Mouse (Mus musculus): ENCODE data around the gene Pitpnb. TPM values are rescaled to one million over a fixed set of nuclear protein-coding genes. Genes with fewer than 3 reads are reported as not detected.

The Pitpnb gene
- polyA plus RNA-seq, 1 experiment from 2014 or later = 104 TPM

- Histone ChIP-seq H3K9ac (peak overlapping the region; percentile 13; the same call in 1 of the 2 replicates), H3K4me2 (replicated peaks) (peak overlapping the region; percentile 82), H3K27me3 (no peaks in the 10 kb centered on the region), H3K4me3 (replicated peaks) (peak overlapping the region; percentile 85), H3K9me3 (replicated peaks) (no peaks in the 10 kb centered on the region), H3K36me3 (no peaks in the 10 kb centered on the region; the same call in 1 of the 2 replicates), H3K27ac (replicated peaks) (no peak overlapping the region), H3K4me1 (peaks cover 82% of the 10 kb centered on the region)
- WGBS = 43% methylated on average over 4 of the region's 4 CpGs
- ATAC-seq (ENCODE audit: insufficient number of reproducible peaks, low FRiP score, low TSS enrichment, low read depth) = no peak
Measured at GRCm38 (mm10) chr5:111423616-111424015, 93.1 kb downstream of the Pitpnb start.

GRCm38 (mm10) chr5:111425813-111426212 lies 95.2 kb downstream of the Pitpnb start:
- peak overlapping the region; percentile 85; the same call in 1 of the 2 replicates for H3K4me3 ChIP-seq (replicated peaks)
- no peak overlapping the region for H3K9ac ChIP-seq
- H3K27me3 ChIP-seq = no peaks in the 10 kb centered on the region
- no peak for ATAC-seq (ENCODE audit: insufficient number of reproducible peaks, low FRiP score, low TSS enrichment, low read depth)
- no peak overlapping the region; the same call in 1 of the 2 replicates for H3K27ac ChIP-seq (replicated peaks)
- peaks cover 80% of the 10 kb centered on the region for H3K4me1 ChIP-seq
- peak overlapping the region; percentile 82 for H3K4me2 ChIP-seq (replicated peaks)
- WGBS = 59% methylated on average over 9 of the region's 9 CpGs
- no peaks in the 10 kb centered on the region for H3K9me3 ChIP-seq (replicated peaks)
- H3K36me3 ChIP-seq = no peaks in the 10 kb centered on the region; the same call in 1 of the 2 replicates

GRCm38 (mm10) chr5:111426249-111426648 lies 95.7 kb downstream of the Pitpnb start:
- ATAC-seq (ENCODE audit: insufficient number of reproducible peaks, low FRiP score, low TSS enrichment, low read depth) = no peak
- Histone ChIP-seq H3K36me3 (no peaks in the 10 kb centered on the region; the same call in 1 of the 2 replicates), H3K27ac (replicated peaks) (peak overlapping the region; percentile 72), H3K4me3 (replicated peaks) (peak overlapping the region; percentile 85), H3K4me1 (peaks cover 80% of the 10 kb centered on the region), H3K9ac (peak overlapping the region; percentile 12; the same call in 1 of the 2 replicates), H3K4me2 (replicated peaks) (peak overlapping the region; percentile 82), H3K27me3 (no peaks in the 10 kb centered on the region), H3K9me3 (replicated peaks) (no peaks in the 10 kb centered on the region)
- 20% methylated on average over 5 of the region's 5 CpGs for WGBS

- no peak overlapping the region for H3K4me3 ChIP-seq (replicated peaks)
- no peak overlapping the region for H3K9ac ChIP-seq
- H3K36me3 ChIP-seq = no peaks in the 10 kb centered on the region; the same call in 1 of the 2 replicates
- H3K27me3 ChIP-seq = no peaks in the 10 kb centered on the region
- no peak for ATAC-seq (ENCODE audit: insufficient number of reproducible peaks, low FRiP score, low TSS enrichment, low read depth)
- H3K9me3 ChIP-seq (replicated peaks) = no peaks in the 10 kb centered on the region
- H3K4me1 ChIP-seq = peaks cover 93% of the 10 kb centered on the region
- WGBS = 64% methylated on average over 6 of the region's 6 CpGs
- no peak overlapping the region for H3K4me2 ChIP-seq (replicated peaks)
- H3K27ac ChIP-seq (replicated peaks) = no peak overlapping the region
Measured at GRCm38 (mm10) chr5:111428882-111429281, 98.3 kb downstream of the Pitpnb start.

GRCm38 (mm10) chr5:111429726-111430125 lies 99.2 kb downstream of the Pitpnb start:
- no peak overlapping the region for H3K9ac ChIP-seq
- H3K4me2 ChIP-seq (replicated peaks) = 0 out of 2 replicates have a peak overlapping the region, but pooled peaks have one; percentile 8

GRCm38 (mm10) chr5:111431007-111431730 lies 100.6 kb downstream of the Pitpnb start:
- no peak overlapping the region for H3K4me3 ChIP-seq (replicated peaks)
- no peaks in the 10 kb centered on the region for H3K27me3 ChIP-seq
- H3K9ac ChIP-seq = no peak overlapping the region
- H3K27ac ChIP-seq (replicated peaks) = peak overlapping the region; percentile 44; the same call in 1 of the 2 replicates
- 50% methylated on average over 11 of the region's 11 CpGs for WGBS
- ATAC-seq (ENCODE audit: insufficient number of reproducible peaks, low FRiP score, low TSS enrichment, low read depth) = no peak
- H3K36me3 ChIP-seq = no peaks in the 10 kb centered on the region
- peaks cover 95% of the 10 kb centered on the region for H3K4me1 ChIP-seq
- H3K9me3 ChIP-seq (replicated peaks) = no peaks in the 10 kb centered on the region
- H3K4me2 ChIP-seq (replicated peaks) = 0 out of 2 replicates have a peak overlapping the region, but pooled peaks have one; percentile 1

More at GRCm38 (mm10) chr5:111429726-111430125, 99.2 kb downstream of the Pitpnb start:
- no peaks in the 10 kb centered on the region for H3K27me3 ChIP-seq
- peaks cover 95% of the 10 kb centered on the region for H3K4me1 ChIP-seq
- no peak overlapping the region; the same call in 1 of the 2 replicates for H3K27ac ChIP-seq (replicated peaks)
- no peak for ATAC-seq (ENCODE audit: insufficient number of reproducible peaks, low FRiP score, low TSS enrichment, low read depth)
- no peak overlapping the region for H3K4me3 ChIP-seq (replicated peaks)
- 51% methylated on average over 7 of the region's 7 CpGs for WGBS
- H3K36me3 ChIP-seq = no peaks in the 10 kb centered on the region
- H3K9me3 ChIP-seq (replicated peaks) = no peaks in the 10 kb centered on the region

- Histone ChIP-seq H3K4me3 (replicated peaks) (no peak overlapping the region), H3K36me3 (no peaks in the 10 kb centered on the region), H3K4me1 (peaks cover 89% of the 10 kb centered on the region), H3K27me3 (no peaks in the 10 kb centered on the region), H3K9me3 (replicated peaks) (no peaks in the 10 kb centered on the region), H3K4me2 (replicated peaks) (no peak overlapping the region), H3K27ac (replicated peaks) (no peak overlapping the region), H3K9ac (no peak overlapping the region)
- 29% methylated on average over 5 of the region's 5 CpGs for WGBS
- ATAC-seq (ENCODE audit: insufficient number of reproducible peaks, low FRiP score, low TSS enrichment, low read depth) = no peak
Measured at GRCm38 (mm10) chr5:111432842-111433241, 102.3 kb downstream of the Pitpnb start.

- WGBS = 34% methylated on average over 14 of the region's 16 CpGs
- Histone ChIP-seq H3K4me1 (peaks cover 83% of the 10 kb centered on the region), H3K4me3 (replicated peaks) (no peak overlapping the region), H3K9me3 (replicated peaks) (no peaks in the 10 kb centered on the region), H3K9ac (no peak overlapping the region), H3K27me3 (no peaks in the 10 kb centered on the region), H3K36me3 (no peaks in the 10 kb centered on the region), H3K27ac (replicated peaks) (no peak overlapping the region), H3K4me2 (replicated peaks) (no peak overlapping the region)
- ATAC-seq (ENCODE audit: insufficient number of reproducible peaks, low FRiP score, low TSS enrichment, low read depth) = no peak
Measured at GRCm38 (mm10) chr5:111434342-111434842, 103.8 kb downstream of the Pitpnb start.

- Histone ChIP-seq H3K36me3 (0 out of 2 replicates have a peak, but pooled peaks cover 3% of the 10 kb centered on the region), H3K9me3 (replicated peaks) (no peaks in the 10 kb centered on the region), H3K27ac (replicated peaks) (no peak overlapping the region), H3K4me3 (replicated peaks) (no peak overlapping the region), H3K4me2 (replicated peaks) (no peak overlapping the region), H3K27me3 (no peaks in the 10 kb centered on the region), H3K9ac (no peak overlapping the region), H3K4me1 (peaks cover 68% of the 10 kb centered on the region)
- ATAC-seq (ENCODE audit: insufficient number of reproducible peaks, low FRiP score, low TSS enrichment, low read depth) = no peak
- WGBS = 82% methylated on average over 7 of the region's 7 CpGs
Measured at GRCm38 (mm10) chr5:111436260-111436659, 105.7 kb downstream of the Pitpnb start.

- H3K36me3 ChIP-seq = peaks cover 9% of the 10 kb centered on the region; the same call in 1 of the 2 replicates
- peaks cover 59% of the 10 kb centered on the region for H3K4me1 ChIP-seq
- no peaks in the 10 kb centered on the region for H3K27me3 ChIP-seq
- ATAC-seq (ENCODE audit: insufficient number of reproducible peaks, low FRiP score, low TSS enrichment, low read depth) = no peak
- H3K4me3 ChIP-seq (replicated peaks) = no peak overlapping the region
- H3K9me3 ChIP-seq (replicated peaks) = no peaks in the 10 kb centered on the region
- no peak overlapping the region for H3K4me2 ChIP-seq (replicated peaks)
- no peak overlapping the region for H3K9ac ChIP-seq
- 64% methylated on average over 7 of the region's 7 CpGs for whole genome bisulfite sequencing
- H3K27ac ChIP-seq (replicated peaks) = no peak overlapping the region
Measured at GRCm38 (mm10) chr5:111437205-111437604, 106.6 kb downstream of the Pitpnb start.
